Mouse (Mus musculus) thymus, adult 2 months (tissue): ENCODE measurements around the gene Lamp5. TPM values are rescaled to one million over a fixed set of nuclear protein-coding genes. Genes with fewer than 3 reads are reported as not detected.

Experiments used
- DNase-seq: peaks from one replicate; pipeline ENCODE4 v3.0.0; 2021
- H3K27ac ChIP-seq: fragments of 200-500 bp; 2 replicates; pipeline ENCODE4 v1.5.1; 2012; ENCODE audit warnings: low read length, control low read depth; ENCODE audit not compliant: control insufficient read depth, insufficient read depth
- H3K27me3 ChIP-seq: fragments of 200-500 bp; 2 replicates; pipeline ENCODE4 v1.6.1; 2012; ENCODE audit warnings: mild to moderate bottlenecking, low read length, moderate library complexity, mixed read lengths; ENCODE audit not compliant: control insufficient read depth, insufficient read depth
- H3K36me3 ChIP-seq: fragments of 200-500 bp; 2 replicates; pipeline ENCODE4 v1.6.1; 2012; ENCODE audit warnings: mild to moderate bottlenecking, low read length, moderate library complexity; ENCODE audit not compliant: control insufficient read depth, insufficient read depth
- H3K4me1 ChIP-seq: fragments of 200-500 bp; replicated peaks from 2 replicates; pipeline ENCODE4 v1.6.1; 2012; ENCODE audit warnings: low read length; ENCODE audit not compliant: control insufficient read depth, insufficient read depth
- H3K4me3 ChIP-seq: fragments of 200-500 bp; 2 replicates; pipeline ENCODE4 v1.5.1; 2012; ENCODE audit warnings: mild to moderate bottlenecking, low read length, control low read depth, moderate library complexity; ENCODE audit not compliant: control insufficient read depth, insufficient read depth
- CTCF ChIP-seq: fragments of 200-500 bp; IDR thresholded peaks from 2 replicates; pipeline ENCODE4 v1.5.1; 2012; ENCODE audit warnings: mild to moderate bottlenecking, control low read depth, low read length, moderate library complexity, borderline replicate concordance; ENCODE audit not compliant: control insufficient read depth, poor library complexity, insufficient read depth; ENCODE audit errors: extremely low read depth
- POLR2A ChIP-seq: fragments of 200-500 bp; IDR thresholded peaks from 2 replicates; pipeline ENCODE4 v1.6.1; 2012; ENCODE audit warnings: mild to moderate bottlenecking, low read length, control low read depth, moderate library complexity; ENCODE audit not compliant: control insufficient read depth, poor library complexity, insufficient read depth; ENCODE audit errors: extremely low read depth
- WGBS: fragments of 180-500 bp; shearing (Covaris S2); methylation state at CpG from one replicate; pipeline ENCODE4 v1.1.7; 2018; 5-methylcytosine and 5-hydroxymethylcytosine counted together
- polyA plus RNA-seq: library from polyadenylated mRNA; depleted of rRNA; stranded (reverse); fragments of >200 nt; gene quantifications from 2 replicates; pipeline ENCODE4 v1.2.3, GENCODE M21; 2012

The Lamp5 gene
- polyA plus RNA-seq, 1 experiment, result not detected

DNA sequence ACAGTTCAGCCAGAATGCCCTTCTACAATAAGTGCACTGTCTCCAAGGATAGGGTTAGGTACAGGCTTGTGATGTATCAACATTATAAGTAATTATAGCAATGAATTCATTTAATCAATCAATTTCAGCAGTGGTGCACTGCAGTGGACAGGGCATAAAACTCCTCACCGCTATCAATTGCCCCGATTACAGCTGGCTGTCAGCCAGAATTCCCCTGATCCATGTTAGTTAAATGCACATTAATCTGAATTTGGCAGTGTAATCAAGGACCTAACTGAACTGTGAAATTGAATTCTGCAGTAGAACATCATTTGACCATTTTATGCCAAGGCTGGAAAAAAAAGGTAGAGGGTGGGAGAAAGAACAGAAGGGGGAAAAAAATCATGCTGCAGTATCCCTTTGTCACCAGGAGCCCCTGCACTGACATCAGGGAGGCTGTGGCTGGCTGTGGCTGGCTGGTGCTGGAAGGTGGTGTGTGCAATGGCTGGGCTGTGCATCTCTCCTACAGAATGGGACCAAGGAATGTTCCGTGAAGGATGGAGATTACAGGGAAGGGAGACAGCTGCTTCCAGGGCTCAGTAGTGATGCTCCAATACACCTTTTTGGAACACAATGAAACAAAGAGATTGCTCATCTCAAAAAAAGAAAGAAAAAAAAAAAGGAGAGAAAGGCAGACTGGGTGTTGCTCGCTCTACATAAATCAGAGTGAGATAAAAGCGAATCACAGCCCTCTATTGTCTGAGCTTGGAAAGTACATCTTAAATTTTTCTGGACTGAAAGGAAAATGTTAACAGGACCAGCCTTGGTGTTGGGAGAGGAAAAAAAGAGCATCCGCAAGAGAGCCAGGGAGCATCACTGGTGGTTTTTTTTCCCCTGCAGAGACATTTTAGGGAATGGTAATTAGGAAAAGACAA lies 56.3 kb downstream of the Lamp5 start:
- no peak for DNase-seq
- no peak for TF ChIP-seq POLR2A
- no peak for TF ChIP-seq CTCF
- no peaks in the 10 kb centered on the region for H3K27me3 ChIP-seq
- no peak overlapping the region for H3K27ac ChIP-seq
- H3K36me3 ChIP-seq, result no peaks in the 10 kb centered on the region
- WGBS, result 86% methylated on average over 6 of the region's 6 CpGs
- H3K4me1 ChIP-seq, result no peaks in the 10 kb centered on the region
- H3K4me3 ChIP-seq, result no peak overlapping the region

DNA sequence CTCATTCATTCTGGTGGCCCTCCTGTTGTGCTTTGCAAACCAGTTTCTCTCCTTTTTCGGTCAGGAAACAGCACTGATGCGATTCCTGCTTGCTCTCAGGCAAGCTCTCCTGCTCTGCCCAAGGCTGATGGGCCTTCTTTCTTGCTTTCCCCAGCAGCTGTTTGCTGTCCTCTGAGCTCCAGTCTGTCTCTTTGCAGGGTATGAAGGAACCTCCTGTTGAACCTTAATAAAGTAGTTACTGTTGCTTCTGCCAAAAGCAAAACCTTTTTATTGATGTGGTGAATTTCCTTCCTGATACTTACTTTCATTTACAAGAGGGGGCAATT lies 57.0 kb downstream of the Lamp5 start:
- Histone ChIP-seq H3K4me1 (no peaks in the 10 kb centered on the region), H3K4me3 (no peak overlapping the region), H3K27me3 (no peaks in the 10 kb centered on the region), H3K27ac (no peak overlapping the region), H3K36me3 (no peaks in the 10 kb centered on the region)
- no peak for TF ChIP-seq POLR2A
- no peak for TF ChIP-seq CTCF
- DNase-seq, result no peak
- WGBS, result 42% methylated on average over 2 of the region's 2 CpGs

DNA sequence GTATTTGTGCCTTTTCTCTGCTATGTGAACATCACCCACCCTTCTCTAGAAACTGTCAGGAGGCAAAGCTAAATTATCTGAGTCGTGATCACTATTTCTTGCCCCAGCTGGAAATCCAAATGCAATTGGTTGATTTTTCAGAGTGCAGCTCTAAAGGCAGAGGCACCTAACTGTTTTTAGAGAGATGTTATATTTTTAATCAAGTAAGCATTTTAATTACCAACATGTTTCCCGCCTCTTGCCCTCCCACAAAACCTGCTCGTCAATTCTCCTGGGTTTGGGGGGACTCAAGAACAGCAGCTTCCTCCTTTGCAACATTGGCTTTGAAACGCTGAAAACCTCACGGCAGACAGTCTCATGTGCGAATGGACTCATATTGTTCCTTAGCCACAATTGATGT lies 61.3 kb downstream of the Lamp5 start:
- H3K4me1 ChIP-seq, result no peaks in the 10 kb centered on the region
- no peaks in the 10 kb centered on the region for H3K27me3 ChIP-seq
- TF ChIP-seq POLR2A (no peak), CTCF (no peak)
- H3K27ac ChIP-seq, result no peak overlapping the region
- H3K36me3 ChIP-seq, result no peaks in the 10 kb centered on the region
- no peak for DNase-seq
- WGBS, result 58% methylated on average over 6 of the region's 6 CpGs
- H3K4me3 ChIP-seq, result no peak overlapping the region

DNA sequence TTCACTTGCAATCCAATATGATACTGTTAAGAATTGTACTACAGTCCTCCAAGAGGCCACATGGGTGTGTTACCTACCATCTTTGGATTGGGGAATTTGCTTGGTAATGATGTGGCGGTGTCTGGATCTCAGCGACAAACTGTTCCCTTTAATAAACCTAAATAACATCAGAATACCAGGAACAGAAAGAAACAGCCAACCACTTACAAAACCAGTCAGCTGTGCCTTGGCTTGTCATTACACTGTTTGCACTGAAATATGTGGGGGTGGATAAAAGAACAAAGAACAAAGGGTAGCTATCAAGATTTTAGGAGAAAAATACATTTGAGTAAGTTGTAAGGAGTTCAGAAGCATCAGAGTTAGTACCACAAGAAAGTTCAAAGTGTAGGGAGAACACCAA lies 66.0 kb downstream of the Lamp5 start:
- no peaks in the 10 kb centered on the region for H3K4me1 ChIP-seq
- TF ChIP-seq POLR2A, result no peak
- no peak for TF ChIP-seq CTCF
- no peaks in the 10 kb centered on the region for H3K36me3 ChIP-seq
- no peak overlapping the region for H3K27ac ChIP-seq
- 95% methylated on average over 2 of the region's 2 CpGs for WGBS
- no peaks in the 10 kb centered on the region for H3K27me3 ChIP-seq
- H3K4me3 ChIP-seq, result no peak overlapping the region
- no peak for DNase-seq
